Mouse (Mus musculus) lung, embryonic 15.5 days (tissue): ENCODE measurements around the gene Ampd1. TPM values are rescaled to one million over a fixed set of nuclear protein-coding genes. Genes with fewer than 3 reads are reported as not detected.
"Not testable (repeated sequence)": the region's sequence is repeated elsewhere in the genome, so short reads cannot be mapped to it uniquely, and the experiment has no call there.

ENCODE experiments used
- ATAC-seq: fragments of 200-750 bp; cut with Nextera tagmentation; 2 replicates; pipeline ENCODE4 v1.8.0; 2017; ENCODE audit warnings: moderate number of reproducible peaks, borderline replicate concordance; ENCODE audit not compliant: low FRiP score, low TSS enrichment; ENCODE audit errors: extremely low read depth
- H3K27ac ChIP-seq: fragments of 300-500 bp; sonication (generic); 2 replicates; pipeline ENCODE4 v1.5.1; 2015; ENCODE audit warnings: moderate library complexity, mild to moderate bottlenecking, inconsistent platforms
- H3K27me3 ChIP-seq: fragments of 300-500 bp; sonication (generic); 2 replicates; pipeline ENCODE4 v1.6.1; 2015; ENCODE audit warnings: inconsistent platforms
- H3K36me3 ChIP-seq: fragments of 300-500 bp; sonication (generic); 2 replicates; pipeline ENCODE4 v1.6.1; 2015; ENCODE audit warnings: inconsistent platforms
- H3K4me1 ChIP-seq: fragments of 300-500 bp; sonication (generic); 2 replicates; pipeline ENCODE4 v1.6.1; 2015; ENCODE audit warnings: inconsistent platforms
- H3K4me2 ChIP-seq: fragments of 300-500 bp; sonication (generic); 2 replicates; pipeline ENCODE4 v1.6.1; 2015; ENCODE audit warnings: inconsistent platforms, mild to moderate bottlenecking, moderate library complexity
- H3K4me3 ChIP-seq: fragments of 300-500 bp; sonication (generic); 2 replicates; pipeline ENCODE4 v1.5.1; 2015; ENCODE audit warnings: mild to moderate bottlenecking, inconsistent platforms
- H3K9ac ChIP-seq: fragments of 300-500 bp; sonication (generic); 2 replicates; pipeline ENCODE4 v1.6.1; 2015; ENCODE audit warnings: inconsistent platforms
- H3K9me3 ChIP-seq: fragments of 300-500 bp; sonication (generic); 2 replicates; pipeline ENCODE4 v1.6.1; 2016; ENCODE audit warnings: inconsistent platforms
- WGBS: fragments of 180-500 bp; shearing (Covaris S2); methylation state at CpG from one replicate; pipeline ENCODE4 v1.1.7; 2015; 5-methylcytosine and 5-hydroxymethylcytosine counted together
- polyA plus RNA-seq: library from polyadenylated mRNA; unstranded; fragments of >200 nt; fragmentation: Nextera tagmentation; extraction: Ambion mirVana; gene quantifications from 2 replicates; pipeline ENCODE4 v1.2.1, GENCODE M21; 2015

The Ampd1 gene
- polyA plus RNA-seq, 1 experiment from 2014 or later, result 0.14 TPM

DNA sequence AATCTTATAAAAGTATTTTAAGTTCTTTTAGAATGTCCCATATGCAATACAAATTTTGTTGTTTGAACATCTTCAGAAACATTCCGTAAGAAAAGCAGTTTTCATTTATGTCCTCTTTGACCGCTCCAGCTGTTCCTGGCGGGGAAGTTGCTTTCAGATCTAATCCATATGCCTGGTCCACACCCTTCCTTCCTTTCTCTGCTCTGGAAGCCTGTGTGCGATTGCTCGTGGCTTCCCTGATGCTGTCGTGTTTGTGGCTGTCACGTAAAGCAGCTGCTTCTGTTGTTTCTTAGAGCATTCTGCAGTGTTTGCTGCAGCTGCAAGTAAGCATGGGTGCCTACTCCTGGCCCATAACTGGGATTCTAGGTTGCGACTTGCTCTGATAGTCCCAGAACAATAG, 65.2 kb downstream of the Ampd1 start:
- Histone ChIP-seq H3K4me3 (no peak overlapping the region), H3K36me3 (no peaks in the 10 kb centered on the region), H3K27me3 (no peaks in the 10 kb centered on the region), H3K4me1 (peaks cover 12% of the 10 kb centered on the region; the same call in 1 of the 2 replicates), H3K9ac (no peak overlapping the region), H3K27ac (0 out of 2 replicates have a peak overlapping the region, but pooled peaks have one; percentile 12), H3K4me2 (0 out of 2 replicates have a peak overlapping the region, but pooled peaks have one; percentile 10), H3K9me3 (no peaks in the 10 kb centered on the region)
- 38% methylated on average over 8 of the region's 8 CpGs for WGBS
- no peak; the same call in 1 of the 2 replicates for ATAC-seq

- not testable (repeated sequence) for H3K36me3 ChIP-seq, H3K27ac ChIP-seq, H3K27me3 ChIP-seq, H3K9ac ChIP-seq, H3K9me3 ChIP-seq, ATAC-seq, H3K4me3 ChIP-seq
- H3K4me1 ChIP-seq, result peaks cover 12% of the 10 kb centered on the region; the same call in 1 of the 2 replicates
- 50% methylated on average over 11 of the region's 11 CpGs for WGBS
- peak overlapping the region; percentile 18; the same call in 1 of the 2 replicates for H3K4me2 ChIP-seq
Observed at GRCm38 (mm10) chr3:103140095-103140838, 66.5 kb downstream of the Ampd1 start.

DNA sequence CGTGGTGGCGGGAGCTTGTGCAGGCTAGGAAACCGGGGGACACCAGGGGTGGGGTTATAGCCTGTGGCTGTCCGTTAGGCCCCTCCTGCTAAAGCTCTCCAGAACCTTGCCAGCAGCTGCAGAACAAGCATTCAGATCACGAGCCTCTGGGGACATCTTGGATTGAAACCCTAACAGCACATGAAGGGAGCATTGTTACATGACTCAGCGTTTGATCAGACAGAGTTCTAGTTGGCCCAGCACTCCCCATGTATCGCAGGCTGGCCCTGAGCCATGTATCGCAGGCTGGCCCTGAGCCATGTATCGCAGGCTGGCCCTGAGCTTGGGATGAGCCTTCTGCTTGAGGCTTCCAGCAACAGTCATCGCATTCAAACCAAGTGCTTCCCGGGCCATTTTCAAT, 67.5 kb downstream of the Ampd1 start:
- H3K27ac ChIP-seq, result no peak overlapping the region
- no peaks in the 10 kb centered on the region for H3K27me3 ChIP-seq
- no peak overlapping the region for H3K9ac ChIP-seq
- no peaks in the 10 kb centered on the region for H3K9me3 ChIP-seq
- WGBS, result 75% methylated on average over 11 of the region's 11 CpGs
- H3K4me3 ChIP-seq, result no peak overlapping the region
- H3K4me2 ChIP-seq, result no peak overlapping the region
- no peaks in the 10 kb centered on the region for H3K36me3 ChIP-seq
- ATAC-seq, result peak; percentile 65
- peaks cover 12% of the 10 kb centered on the region; the same call in 1 of the 2 replicates for H3K4me1 ChIP-seq

DNA sequence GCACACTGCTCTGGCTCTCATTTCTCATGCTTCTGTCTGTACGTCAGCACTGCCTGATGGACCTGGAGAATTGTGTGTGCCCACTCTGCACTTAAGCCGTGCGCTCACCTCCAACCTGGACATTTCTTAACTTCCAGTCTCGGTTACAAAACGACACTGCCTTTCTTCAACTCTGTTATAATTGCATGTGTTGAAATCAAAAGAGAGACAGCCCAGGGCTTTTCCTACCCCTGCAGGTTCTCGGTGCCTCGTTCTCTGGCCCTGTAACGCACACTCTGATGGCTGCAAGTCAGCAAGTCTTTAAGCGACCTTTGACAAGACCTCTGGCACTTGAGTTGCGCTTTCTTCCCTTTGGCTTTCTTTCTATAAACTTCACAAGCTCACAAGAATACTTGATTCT, 68.6 kb downstream of the Ampd1 start:
- WGBS, result 82% methylated on average over 10 of the region's 10 CpGs
- no peaks in the 10 kb centered on the region for H3K9me3 ChIP-seq
- no peak overlapping the region for H3K4me3 ChIP-seq
- H3K9ac ChIP-seq, result no peak overlapping the region
- H3K27me3 ChIP-seq, result no peaks in the 10 kb centered on the region
- H3K27ac ChIP-seq, result no peak overlapping the region
- H3K4me2 ChIP-seq, result no peak overlapping the region
- peaks cover 12% of the 10 kb centered on the region; the same call in 1 of the 2 replicates for H3K4me1 ChIP-seq
- no peaks in the 10 kb centered on the region for H3K36me3 ChIP-seq
- no peak for ATAC-seq

- Histone ChIP-seq H3K9me3 (no peaks in the 10 kb centered on the region), H3K4me1 (no peaks in the 10 kb centered on the region), H3K36me3 (no peaks in the 10 kb centered on the region), H3K9ac (no peak overlapping the region), H3K27ac (no peak overlapping the region), H3K4me3 (no peak overlapping the region), H3K27me3 (no peaks in the 10 kb centered on the region), H3K4me2 (no peak overlapping the region)
- ATAC-seq, result no peak
- 74% methylated on average over 2 of the region's 2 CpGs for WGBS
Observed at GRCm38 (mm10) chr3:103145336-103145735, 71.5 kb downstream of the Ampd1 start.

DNA sequence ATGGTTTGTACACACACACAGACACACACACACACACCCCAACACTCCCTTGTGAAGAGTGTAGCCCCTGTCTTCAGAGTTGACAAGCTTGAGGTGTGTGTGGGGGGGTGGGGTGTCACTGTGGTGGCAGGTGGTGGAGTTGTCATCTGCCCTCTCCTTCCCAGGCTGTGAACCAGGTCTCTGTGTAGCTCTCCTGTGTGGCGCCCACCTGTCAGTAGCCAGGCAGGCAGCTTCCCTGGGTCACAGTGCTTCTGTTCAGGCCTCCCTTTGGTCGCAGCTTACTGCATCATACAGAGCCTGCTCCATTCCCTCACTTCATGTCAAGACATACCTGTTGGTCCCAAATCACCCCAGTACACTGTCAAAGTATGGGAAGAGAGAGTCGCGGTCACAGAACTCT, 72.0 kb downstream of the Ampd1 start:
- H3K36me3 ChIP-seq, result no peaks in the 10 kb centered on the region
- H3K9ac ChIP-seq, result no peak overlapping the region
- H3K4me1 ChIP-seq, result no peaks in the 10 kb centered on the region
- H3K9me3 ChIP-seq, result no peaks in the 10 kb centered on the region
- no peak overlapping the region for H3K4me2 ChIP-seq
- no peak overlapping the region for H3K27ac ChIP-seq
- 74% methylated on average over 4 of the region's 4 CpGs for WGBS
- no peaks in the 10 kb centered on the region for H3K27me3 ChIP-seq
- H3K4me3 ChIP-seq, result no peak overlapping the region
- ATAC-seq, result no peak

GRCm38 (mm10) chr3:103146330-103147166, 72.7 kb downstream of the Ampd1 start:
- 68% methylated on average over 23 of the region's 23 CpGs for WGBS
- no peaks in the 10 kb centered on the region for H3K27me3 ChIP-seq
- no peaks in the 10 kb centered on the region for H3K9me3 ChIP-seq
- H3K4me2 ChIP-seq, result no peak overlapping the region
- H3K36me3 ChIP-seq, result no peaks in the 10 kb centered on the region
- no peaks in the 10 kb centered on the region for H3K4me1 ChIP-seq
- H3K9ac ChIP-seq, result no peak overlapping the region
- H3K4me3 ChIP-seq, result no peak overlapping the region
- ATAC-seq, result no peak
- H3K27ac ChIP-seq, result no peak overlapping the region

DNA sequence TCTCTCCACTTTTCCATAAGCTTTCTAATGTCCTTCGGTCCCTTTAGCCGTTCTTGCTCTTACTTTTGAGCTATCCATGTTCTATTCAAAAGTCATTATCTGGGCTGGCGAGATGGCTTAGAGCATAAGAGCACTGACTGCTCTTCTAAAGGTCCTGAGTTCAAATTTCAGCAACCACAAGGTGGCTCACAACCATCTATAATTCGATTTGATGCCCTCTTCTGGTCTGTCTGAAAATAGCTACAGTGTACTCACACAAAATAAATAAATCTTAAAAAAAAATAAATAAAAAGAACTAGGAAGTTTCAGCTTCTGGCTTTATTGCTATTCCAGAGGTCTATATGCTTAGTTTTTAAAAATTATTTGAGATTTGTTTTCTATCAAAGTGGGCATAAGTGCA, 74.0 kb downstream of the Ampd1 start:
- H3K36me3 ChIP-seq, result no peaks in the 10 kb centered on the region
- 82% methylated on average over 4 of the region's 4 CpGs for WGBS

DNA sequence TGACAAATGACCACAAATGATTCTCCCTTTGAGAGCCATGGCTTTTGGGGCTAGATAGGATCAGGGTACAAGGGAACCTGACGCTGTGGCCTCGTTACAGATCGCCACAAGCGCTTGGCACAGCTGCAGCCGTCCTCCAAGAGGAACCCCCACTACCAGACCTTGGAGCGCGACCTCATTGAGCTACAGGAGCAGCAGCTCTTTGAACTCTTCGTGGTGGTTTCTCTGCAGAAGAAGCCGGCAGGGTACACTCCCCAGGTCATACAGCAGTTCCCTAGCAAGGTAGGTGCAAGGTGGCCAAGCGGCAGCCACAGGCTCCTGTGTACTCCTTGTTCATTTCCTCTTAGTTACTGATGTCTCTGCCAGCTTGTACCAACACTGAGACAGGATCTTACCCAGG, 75.1 kb downstream of the Ampd1 start:
- Histone ChIP-seq H3K36me3 (peaks cover 8% of the 10 kb centered on the region), H3K4me2 (no peak overlapping the region), H3K9ac (no peak overlapping the region), H3K27me3 (no peaks in the 10 kb centered on the region), H3K27ac (no peak overlapping the region), H3K4me3 (no peak overlapping the region), H3K9me3 (no peaks in the 10 kb centered on the region), H3K4me1 (no peaks in the 10 kb centered on the region)
- no peak for ATAC-seq
- 83% methylated on average over 10 of the region's 10 CpGs for WGBS

More for the DNA sequence above, 74.0 kb downstream of the Ampd1 start:
- Histone ChIP-seq H3K27me3 (no peaks in the 10 kb centered on the region), H3K9ac (no peak overlapping the region), H3K9me3 (no peaks in the 10 kb centered on the region), H3K4me1 (no peaks in the 10 kb centered on the region), H3K27ac (no peak overlapping the region), H3K4me2 (no peak overlapping the region), H3K4me3 (no peak overlapping the region)
- ATAC-seq, result no peak

Other genes with a start within 250 kb of the Ampd1 start
- not detected in 2 replicates for gene Sycp1, start 137.9 kb upstream of the Ampd1 start, polyA plus RNA-seq
- 0.06 TPM in 1 of 2 replicates, not detected in the other for gene Nr1h5, start 109.9 kb upstream of the Ampd1 start, polyA plus RNA-seq
- 61.6 and 62.5 TPM in 2 replicates for gene Sike1, start 78.3 kb upstream of the Ampd1 start, polyA plus RNA-seq
- 343 and 346 TPM in 2 replicates for gene Csde1, start 53.6 kb upstream of the Ampd1 start, polyA plus RNA-seq
- gene Nras, start 15.7 kb upstream of the Ampd1 start, polyA plus RNA-seq, result 92.7 and 96.9 TPM in 2 replicates
- 5.0 and 5.5 TPM in 2 replicates for gene Dennd2c, start 28.6 kb downstream of the Ampd1 start, polyA plus RNA-seq
- gene Bcas2, start 97.6 kb downstream of the Ampd1 start, polyA plus RNA-seq, result 188 and 190 TPM in 2 replicates
- 18.2 and 22.9 TPM in 2 replicates for gene Trim33, start 205.3 kb downstream of the Ampd1 start, polyA plus RNA-seq